Mouse (Mus musculus) thymus, postnatal 14 days (tissue): ENCODE measurements at regions not wholly inside any gene's neighbourhood (a gene's known extent, or its start where the extent isn't known, plus 50 kb on each side); places are given as distances from the start of the nearest gene placed in this dataset.

Source experiments
- DNase-seq: peaks from one replicate; pipeline ENCODE4 v3.0.0; 2021

GRCm38 (mm10) chr3:134610244-134610643, 218.6 kb upstream of the Tacr3 start:
- DNase-seq, result no peak

DNA sequence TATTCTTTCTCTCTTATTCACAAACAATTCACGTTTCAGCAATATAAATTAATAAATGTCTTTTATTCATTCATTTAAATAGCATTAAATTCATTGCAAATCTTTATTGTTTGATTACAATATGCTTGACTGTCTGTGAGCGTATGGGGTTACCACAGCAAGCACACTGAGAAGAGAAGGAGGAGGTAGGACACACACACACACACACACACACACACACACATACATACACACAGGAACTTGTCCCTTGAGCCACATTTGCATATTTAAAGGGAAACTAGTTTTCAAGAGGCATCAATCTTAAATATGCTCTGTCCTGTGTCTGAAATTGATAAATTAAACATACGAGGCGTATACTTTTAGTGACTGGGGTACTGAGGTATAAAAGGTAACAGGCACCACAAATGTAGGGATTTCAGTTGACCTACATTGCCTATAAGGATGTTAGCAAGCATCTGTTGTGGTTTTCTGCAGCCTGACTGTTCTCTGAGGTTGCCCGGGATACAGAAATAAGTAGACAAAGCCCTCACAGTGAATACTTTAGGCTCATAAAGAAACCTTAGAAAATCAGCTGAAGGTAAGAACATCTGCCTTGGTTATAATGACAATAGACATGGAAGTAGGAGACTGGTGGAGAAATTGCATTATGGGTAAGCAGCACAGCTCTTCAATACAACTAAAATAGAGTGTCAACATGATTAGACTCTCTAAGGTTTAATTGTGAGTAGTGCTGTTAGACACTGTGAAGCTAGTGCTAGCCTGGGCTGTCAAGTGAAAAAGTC, 217.1 kb upstream of the Tacr3 start:
- peak; percentile 23 for DNase-seq

DNA sequence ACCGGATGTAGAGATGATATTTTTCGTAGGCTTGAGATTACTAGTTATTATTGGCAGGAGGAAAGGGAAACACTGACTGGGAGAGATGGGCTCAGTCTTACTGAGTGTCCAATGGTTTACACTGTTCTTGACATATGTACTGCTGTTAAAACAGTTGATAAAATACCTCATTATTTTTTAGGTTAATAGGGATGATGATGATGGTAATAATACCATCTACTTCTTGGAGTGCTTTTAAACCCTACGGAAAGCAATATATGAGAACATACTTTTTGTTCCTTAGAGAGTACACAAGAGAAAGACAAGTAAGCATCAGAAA, 216.6 kb upstream of the Tacr3 start:
- DNase-seq, result no peak

- DNase-seq, result peak; percentile 26
Observed at GRCm38 (mm10) chr3:134629166-134630134, 199.4 kb upstream of the Tacr3 start.

DNA sequence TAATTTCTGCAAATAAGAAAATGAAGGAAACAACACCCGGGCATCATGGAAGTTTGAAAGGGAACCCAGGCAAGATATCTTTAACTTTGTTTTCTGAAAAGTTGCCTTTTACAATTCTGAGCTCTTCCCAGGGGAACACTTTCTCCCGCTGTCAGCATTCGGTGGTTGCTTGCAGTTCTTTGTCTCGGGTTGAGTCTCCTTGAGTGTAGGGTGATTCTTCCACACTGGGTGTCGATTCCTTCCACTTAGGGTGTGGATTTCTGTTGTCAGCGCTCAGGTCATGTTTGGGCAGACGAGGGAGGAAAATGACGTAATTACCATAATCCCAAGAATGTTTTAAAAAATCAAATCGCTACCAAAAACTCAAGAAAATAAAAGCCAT, 198.7 kb upstream of the Tacr3 start:
- no peak for DNase-seq

DNA sequence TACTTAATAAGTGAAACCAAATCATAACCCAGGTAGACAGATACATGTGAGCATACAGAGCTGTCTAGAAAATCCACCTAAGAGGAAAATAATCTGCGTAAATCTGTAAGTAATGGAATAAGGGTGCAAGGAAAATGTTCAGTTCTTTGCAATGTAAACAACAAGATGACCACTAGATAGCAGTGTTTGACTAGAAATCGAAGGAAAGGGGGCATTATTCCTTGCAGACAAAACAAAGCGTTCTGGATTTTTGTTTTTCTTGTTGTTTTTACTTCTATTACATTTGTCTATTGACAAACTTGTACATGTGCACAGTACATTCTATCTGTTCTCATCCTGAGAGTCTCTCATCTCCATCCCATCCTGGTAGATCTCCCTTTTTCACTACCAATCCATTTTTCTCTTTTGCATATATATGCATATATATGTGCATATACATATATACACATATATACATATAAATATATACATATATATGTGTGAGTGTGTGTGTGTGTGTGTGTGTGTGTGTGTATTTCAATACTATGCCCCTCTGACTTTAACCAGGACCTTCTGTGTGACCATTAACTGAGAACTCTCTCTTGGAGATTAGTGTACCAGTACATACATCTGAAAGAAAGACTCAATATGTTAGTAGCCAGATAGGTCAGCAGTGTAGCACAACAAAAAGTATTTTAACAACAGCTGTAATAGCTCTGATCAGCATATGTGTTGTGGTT, 179.9 kb upstream of the Tacr3 start:
- no peak for DNase-seq

GRCm38 (mm10) chr3:134654051-134654450, 174.8 kb upstream of the Tacr3 start:
- DNase-seq, result no peak

DNA sequence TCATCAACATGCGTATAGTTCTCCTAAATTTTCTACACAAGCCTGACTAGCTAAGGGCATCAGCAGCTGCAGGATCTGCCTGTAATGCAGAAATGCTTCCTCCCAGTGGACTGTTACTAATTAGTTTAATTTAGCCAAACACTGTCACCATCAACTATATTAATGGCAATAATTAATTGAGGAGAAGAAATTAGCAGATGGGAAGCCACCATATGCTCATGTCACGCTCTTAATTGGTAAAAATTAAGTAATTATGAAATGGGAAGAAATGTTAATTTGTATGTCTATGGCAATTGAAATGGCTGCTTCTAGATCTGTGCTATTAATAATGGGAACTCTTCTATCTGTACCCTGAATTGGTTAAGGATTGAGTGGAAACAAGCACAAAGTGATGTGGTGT, 133.9 kb upstream of the Tacr3 start:
- no peak for DNase-seq

DNA sequence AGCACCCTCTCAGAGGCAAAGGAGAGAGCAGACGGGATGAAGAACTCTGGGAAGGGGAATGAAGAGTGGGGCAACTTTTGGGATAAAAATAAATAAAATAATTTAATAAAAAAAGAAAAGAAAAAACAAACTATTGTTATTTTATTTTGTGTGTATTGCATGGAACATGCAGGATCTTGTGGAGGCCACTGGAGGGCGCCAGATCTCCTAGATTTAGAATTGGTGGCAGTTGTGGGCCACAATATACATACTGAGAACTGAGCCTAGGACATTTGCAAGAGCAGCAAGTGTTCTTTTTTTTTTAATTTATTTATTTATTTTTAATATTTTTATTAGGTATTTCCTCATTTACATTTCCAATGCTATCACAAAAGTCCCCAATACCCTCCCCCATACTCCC, 110.2 kb upstream of the Tacr3 start:
- no peak for DNase-seq

GRCm38 (mm10) chr3:134735684-134736083, 93.1 kb upstream of the Tacr3 start:
- DNase-seq, result no peak

DNA sequence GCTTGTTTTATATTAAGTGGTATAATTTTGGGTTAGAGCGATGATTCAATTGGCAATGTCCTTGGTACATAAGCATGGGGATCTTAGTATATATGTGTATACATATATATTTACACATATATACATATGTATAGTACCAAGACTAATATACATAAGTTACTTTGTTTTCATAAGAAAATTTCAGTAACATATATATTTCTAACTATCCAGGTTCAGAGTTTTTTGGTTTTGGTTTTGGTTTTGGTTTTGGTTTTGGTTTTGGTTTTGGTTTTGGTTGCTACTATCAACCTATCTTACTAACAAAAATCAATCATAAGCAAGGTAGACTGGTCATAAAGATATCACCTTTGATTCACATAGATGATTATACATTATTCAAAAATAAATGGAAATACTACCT, 67.7 kb upstream of the Tacr3 start:
- DNase-seq, result no peak

- DNase-seq, result no peak
Observed at GRCm38 (mm10) chr3:134763264-134763936, 65.4 kb upstream of the Tacr3 start.
